Mouse (Mus musculus) intestine, embryonic 16.5 days (tissue): Measurements from ENCODE around the gene Ctcfl. TPM values are rescaled to one million over a fixed set of nuclear protein-coding genes. Genes with fewer than 3 reads are reported as not detected.
A peak's percentile ranks its signal among the peaks of the same experiment; 100 is the strongest.
"Not testable (repeated sequence)": the region's sequence is repeated elsewhere in the genome, so short reads cannot be mapped to it uniquely, and the experiment has no call there.

ENCODE experiments used
- ATAC-seq: fragments of 200-750 bp; cut with Nextera tagmentation; 2 replicates; pipeline ENCODE4 v1.8.0; 2017; ENCODE audit warnings: moderate TSS enrichment, moderate library complexity
- H3K27ac ChIP-seq: fragments of 300-500 bp; sonication (generic); 2 replicates; pipeline ENCODE4 v1.5.1; 2014; ENCODE audit warnings: mild to moderate bottlenecking, low read length
- H3K27me3 ChIP-seq: fragments of 300-500 bp; sonication (generic); replicated peaks from 2 replicates; pipeline ENCODE4 v1.6.1; 2014; ENCODE audit warnings: low read length, control low read depth, mixed read lengths; ENCODE audit not compliant: control insufficient read depth, insufficient read depth
- H3K36me3 ChIP-seq: fragments of 300-500 bp; sonication (generic); 2 replicates; pipeline ENCODE4 v1.6.1; 2014; ENCODE audit warnings: low read length, control low read depth; ENCODE audit not compliant: control insufficient read depth, insufficient read depth
- H3K4me1 ChIP-seq: fragments of 300-500 bp; sonication (generic); 2 replicates; pipeline ENCODE4 v1.6.1; 2014; ENCODE audit warnings: low read length, control low read depth, mixed read lengths; ENCODE audit not compliant: control insufficient read depth, insufficient read depth
- H3K4me2 ChIP-seq: fragments of 300-500 bp; sonication (generic); 2 replicates; pipeline ENCODE4 v1.6.1; 2014; ENCODE audit warnings: low read depth, low read length, control low read depth
- H3K4me3 ChIP-seq: fragments of 300-500 bp; sonication (generic); 2 replicates; pipeline ENCODE4 v1.5.1; 2014; ENCODE audit warnings: mild to moderate bottlenecking, low read length
- H3K9ac ChIP-seq: fragments of 300-500 bp; sonication (generic); 2 replicates; pipeline ENCODE4 v1.6.1; 2014; ENCODE audit warnings: low read depth, low read length
- H3K9me3 ChIP-seq: fragments of 300-500 bp; sonication (generic); 2 replicates; pipeline ENCODE4 v1.6.1; 2016; ENCODE audit warnings: low read length, control low read depth; ENCODE audit not compliant: control insufficient read depth
- WGBS: fragments of 180-500 bp; shearing (Covaris S2); extraction: QIAGEN DNeasy Blood & Tissue Kit; methylation state at CpG from one replicate; pipeline ENCODE4 v1.1.7; 2014; 5-methylcytosine and 5-hydroxymethylcytosine counted together
- polyA plus RNA-seq: library from polyadenylated mRNA; unstranded; fragments of >200 nt; fragmentation: Nextera tagmentation; extraction: Ambion mirVana; gene quantifications from 2 replicates; pipeline ENCODE4 v1.2.1, GENCODE M21; 2015

Ctcfl gene
- polyA plus RNA-seq, 1 experiment from 2014 or later = 0.22 TPM

- Histone ChIP-seq H3K4me1 (no peaks in the 10 kb centered on the region), H3K27ac (no peak overlapping the region), H3K4me3 (no peak overlapping the region), H3K9ac (no peak overlapping the region), H3K4me2 (no peak overlapping the region), H3K9me3 (0 out of 2 replicates have a peak, but pooled peaks cover 3% of the 10 kb centered on the region), H3K36me3 (no peaks in the 10 kb centered on the region), H3K27me3 (no peaks in the 10 kb centered on the region)
- WGBS = 64% methylated on average over 2 of the region's 2 CpGs
- 0 out of 2 replicates have a peak, but pooled peaks have one; percentile 20 for ATAC-seq
Measured at GRCm38 (mm10) chr2:173129111-173129510, 9.8 kb upstream of the Ctcfl start.

- H3K4me3 ChIP-seq = no peak overlapping the region
- ATAC-seq = no peak
- 81% methylated on average over 4 of the region's 4 CpGs for WGBS
Measured at GRCm38 (mm10) chr2:173126386-173126785, 7.1 kb upstream of the Ctcfl start.

GRCm38 (mm10) chr2:173124022-173124735, 4.9 kb upstream of the Ctcfl start:
- Histone ChIP-seq H3K9me3 (0 out of 2 replicates have a peak, but pooled peaks cover 3% of the 10 kb centered on the region), H3K4me1 (no peaks in the 10 kb centered on the region), H3K27me3 (0 out of 2 replicates have a peak, but pooled peaks cover 2% of the 10 kb centered on the region), H3K27ac (no peak overlapping the region), H3K9ac (no peak overlapping the region), H3K4me2 (no peak overlapping the region), H3K4me3 (no peak overlapping the region), H3K36me3 (no peaks in the 10 kb centered on the region)
- ATAC-seq = peak; percentile 53; the same call in 1 of the 2 replicates
- WGBS = 86% methylated on average over 7 of the region's 7 CpGs

More at GRCm38 (mm10) chr2:173126386-173126785, 7.1 kb upstream of the Ctcfl start:
- Histone ChIP-seq H3K27ac (no peak overlapping the region), H3K9ac (no peak overlapping the region), H3K27me3 (no peaks in the 10 kb centered on the region), H3K36me3 (no peaks in the 10 kb centered on the region), H3K9me3 (0 out of 2 replicates have a peak, but pooled peaks cover 3% of the 10 kb centered on the region), H3K4me1 (no peaks in the 10 kb centered on the region), H3K4me2 (no peak overlapping the region)

GRCm38 (mm10) chr2:173120117-173120516, 792 bp upstream of the Ctcfl start:
- H3K27me3 ChIP-seq, H3K27ac ChIP-seq, H3K4me1 ChIP-seq, H3K9me3 ChIP-seq, H3K36me3 ChIP-seq, H3K4me3 ChIP-seq, H3K9ac ChIP-seq, ATAC-seq, H3K4me2 ChIP-seq: not testable (repeated sequence)
- 64% methylated on average over 4 of the region's 4 CpGs for WGBS

- not testable (repeated sequence) for H3K4me3 ChIP-seq, H3K27ac ChIP-seq, H3K27me3 ChIP-seq, H3K4me2 ChIP-seq, H3K9ac ChIP-seq, ATAC-seq, H3K36me3 ChIP-seq, H3K4me1 ChIP-seq, H3K9me3 ChIP-seq
- WGBS = 64% methylated on average over 3 of the region's 3 CpGs
Measured at GRCm38 (mm10) chr2:173113796-173114195, 5.5 kb downstream of the Ctcfl start.

GRCm38 (mm10) chr2:173110571-173110970, 8.8 kb downstream of the Ctcfl start:
- ATAC-seq = no peak
- Histone ChIP-seq H3K4me3 (no peak overlapping the region), H3K9ac (no peak overlapping the region), H3K27ac (no peak overlapping the region), H3K4me2 (no peak overlapping the region), H3K27me3 (peaks cover 2% of the 10 kb centered on the region; the same call in 1 of the 2 replicates), H3K4me1 (peaks cover 3% of the 10 kb centered on the region; the same call in 1 of the 2 replicates), H3K9me3 (no peaks in the 10 kb centered on the region), H3K36me3 (no peaks in the 10 kb centered on the region)
- 91% methylated on average over 9 of the region's 9 CpGs for WGBS

GRCm38 (mm10) chr2:173109510-173109909, 9.8 kb downstream of the Ctcfl start:
- Histone ChIP-seq H3K27ac (peak overlapping the region; percentile 72), H3K9ac (no peak overlapping the region), H3K9me3 (no peaks in the 10 kb centered on the region), H3K4me2 (no peak overlapping the region), H3K36me3 (no peaks in the 10 kb centered on the region), H3K4me3 (no peak overlapping the region), H3K4me1 (peaks cover 3% of the 10 kb centered on the region; the same call in 1 of the 2 replicates), H3K27me3 (peaks cover 2% of the 10 kb centered on the region; the same call in 1 of the 2 replicates)
- ATAC-seq = no peak
- 93% methylated on average over 7 of the region's 7 CpGs for WGBS

- ATAC-seq = peak; percentile 69
- Histone ChIP-seq H3K4me1 (peaks cover 3% of the 10 kb centered on the region; the same call in 1 of the 2 replicates), H3K9me3 (no peaks in the 10 kb centered on the region), H3K4me3 (no peak overlapping the region), H3K27me3 (peaks cover 2% of the 10 kb centered on the region; the same call in 1 of the 2 replicates), H3K36me3 (no peaks in the 10 kb centered on the region), H3K9ac (no peak overlapping the region), H3K4me2 (no peak overlapping the region), H3K27ac (peak overlapping the region; percentile 72)
- 43% methylated on average over 6 of the region's 6 CpGs for WGBS
Measured at GRCm38 (mm10) chr2:173108509-173109190, 10.7 kb downstream of the Ctcfl start.
